Mouse (Mus musculus): Measurements from ENCODE around the gene Rfx4. TPM values are rescaled to one million over a fixed set of nuclear protein-coding genes. Genes with fewer than 3 reads are reported as not detected.

Rfx4 gene
- total RNA-seq, 2 experiments from 2014 or later, result 0.07 to 0.19 TPM

- intact Hi-C loops (cut with DNase I), result no loop called here
- peak in 1 of 2 experiments; percentile 8 for DNase-seq
Measured at GRCm38 (mm10) chr10:84903307-84903706, 147.4 kb downstream of the Rfx4 start.

GRCm38 (mm10) chr10:84903742-84904141 lies 147.9 kb downstream of the Rfx4 start:
- peak in 1 of 2 experiments; percentile 16 for DNase-seq
- intact Hi-C loops (cut with DNase I), result no loop called here

- intact Hi-C loops (cut with DNase I), result no loop called here
- no peak for DNase-seq
Measured at GRCm38 (mm10) chr10:84906895-84907294, 151.0 kb downstream of the Rfx4 start.

GRCm38 (mm10) chr10:84908006-84908405 lies 152.1 kb downstream of the Rfx4 start:
- no peak for DNase-seq
- intact Hi-C loops (cut with DNase I), result no loop called here

GRCm38 (mm10) chr10:84908471-84908870 lies 152.6 kb downstream of the Rfx4 start:
- intact Hi-C loops (cut with DNase I), result no loop called here
- no peak for DNase-seq

- DNase-seq, result peak in 1 of 2 experiments; percentile 29
- intact Hi-C loops (cut with DNase I), result no loop called here
Measured at GRCm38 (mm10) chr10:84909021-84909801, 153.3 kb downstream of the Rfx4 start.

- DNase-seq, result no peak
- intact Hi-C loops (cut with DNase I), result loop anchor here (10.0 kb wide), 1 partner anchor 265 kb away; no protein-coding TSS in a partner anchor
Measured at GRCm38 (mm10) chr10:84910194-84910593, 154.3 kb downstream of the Rfx4 start.

- intact Hi-C loops (cut with DNase I), result loop anchor here (10.0 kb wide), 1 partner anchor 266 kb away; no protein-coding TSS in a partner anchor
- DNase-seq, result no peak
Measured at GRCm38 (mm10) chr10:84910758-84911384, 155.0 kb downstream of the Rfx4 start.

- no peak for DNase-seq
- intact Hi-C loops (cut with DNase I), result loop anchor here (10.0 kb wide), 1 partner anchor 268 kb away; no protein-coding TSS in a partner anchor
Measured at GRCm38 (mm10) chr10:84913148-84913547, 157.3 kb downstream of the Rfx4 start.

- intact Hi-C loops (cut with DNase I), result loop anchor here (5.0 to 10.0 kb wide), 2 partner anchors 52 to 271 kb away; no protein-coding TSS in a partner anchor
- DNase-seq, result no peak
Measured at GRCm38 (mm10) chr10:84915476-84915875, 159.6 kb downstream of the Rfx4 start.

GRCm38 (mm10) chr10:84916810-84917730 lies 161.2 kb downstream of the Rfx4 start, which contains the start of gene Ric8b:
Ric8b (plus strand) TSS chr10:84917616.
- intact Hi-C loops (cut with DNase I), result loop anchor here (5.0 to 10.0 kb wide), 2 partner anchors 50 to 272 kb away; no protein-coding TSS in a partner anchor
- DNase-seq, result peak; percentile 95 to 97

GRCm38 (mm10) chr10:84917731-84918095 lies 161.9 kb downstream of the Rfx4 start:
- no peak for DNase-seq
- intact Hi-C loops (cut with DNase I), result loop anchor here (5.0 to 10.0 kb wide), 2 partner anchors 50 to 273 kb away; no protein-coding TSS in a partner anchor

GRCm38 (mm10) chr10:84926336-84926735 lies 170.5 kb downstream of the Rfx4 start:
- intact Hi-C loops (cut with DNase I), result loop anchor here (5.0 kb wide), 1 partner anchor 36 kb away; no protein-coding TSS in a partner anchor
- no peak for DNase-seq

GRCm38 (mm10) chr10:84926885-84927284 lies 171.0 kb downstream of the Rfx4 start:
- no peak for DNase-seq

GRCm38 (mm10) chr10:84928465-84928864 lies 172.6 kb downstream of the Rfx4 start:
- intact Hi-C loops (cut with DNase I), result loop anchor here (5.0 kb wide), 1 partner anchor 34 kb away; no protein-coding TSS in a partner anchor
- no peak for DNase-seq

More at GRCm38 (mm10) chr10:84926885-84927284, 171.0 kb downstream of the Rfx4 start:
- intact Hi-C loops (cut with DNase I), result loop anchor here (5.0 kb wide), 1 partner anchor 35 kb away; no protein-coding TSS in a partner anchor

- intact Hi-C loops (cut with DNase I), result no loop called here
- no peak for DNase-seq
Measured at GRCm38 (mm10) chr10:84935553-84936209, 179.8 kb downstream of the Rfx4 start.

- DNase-seq, result no peak
- intact Hi-C loops (cut with DNase I), result no loop called here
Measured at GRCm38 (mm10) chr10:84936832-84937515, 181.1 kb downstream of the Rfx4 start.

- no peak for DNase-seq
- intact Hi-C loops (cut with DNase I), result no loop called here
Measured at GRCm38 (mm10) chr10:84938094-84938820, 182.4 kb downstream of the Rfx4 start.

Data from heart, postnatal 14 days (tissue).